Mouse (Mus musculus): ENCODE results near the gene Gm40193.
"Not testable (repeated sequence)": the region's sequence is repeated elsewhere in the genome, so short reads cannot be mapped to it uniquely, and the experiment has no call there.

Gm40193 gene

GRCm38 (mm10) chr11:70539877-70540587, 7.3 kb upstream of the Gm40193 start, which contains the start of gene Pld2:
Gene Pld2 (plus strand): TSS chr11:70540064.
- DNase-seq, result peak; percentile 45 to 60

GRCm38 (mm10) chr11:70539423-70539822, 6.7 kb upstream of the Gm40193 start:
- no peak for DNase-seq

GRCm38 (mm10) chr11:70531065-70531464, 1.7 kb downstream of the Gm40193 start:
- DNase-seq, result not testable (repeated sequence)

GRCm38 (mm10) chr11:70528610-70529009, 4.1 kb downstream of the Gm40193 start:
- no peak for DNase-seq

- no peak for DNase-seq
Observed at GRCm38 (mm10) chr11:70526211-70526610, 6.5 kb downstream of the Gm40193 start.

GRCm38 (mm10) chr11:70525726-70526125, 7.0 kb downstream of the Gm40193 start:
- no peak for DNase-seq

- DNase-seq, result peak; percentile 90 to 91
Observed at GRCm38 (mm10) chr11:70525184-70525678, 7.5 kb downstream of the Gm40193 start, which contains the start of gene Psmb6. Gene Psmb6 (plus strand): TSS chr11:70525367.

DNA sequence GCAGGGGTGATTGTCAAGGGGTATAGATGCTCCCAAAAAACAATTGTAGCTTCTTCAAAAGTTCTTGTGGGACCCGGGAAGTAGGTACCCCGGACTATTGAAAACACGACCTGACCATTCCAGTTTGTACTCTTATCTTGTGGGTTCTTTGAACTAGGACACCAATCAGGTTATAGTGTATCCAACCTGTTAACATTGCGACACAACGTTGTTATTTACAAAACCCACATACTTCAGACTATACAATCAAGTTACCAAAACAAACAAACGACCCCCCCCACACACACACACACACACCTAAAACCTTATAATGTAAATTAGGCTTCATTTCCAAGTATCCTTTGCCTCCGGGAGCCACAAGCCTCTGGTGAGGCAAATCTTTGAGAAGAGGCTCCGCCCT, 8.0 kb downstream of the Gm40193 start:
- DNase-seq, result no peak

- not testable (repeated sequence) for DNase-seq
Observed at GRCm38 (mm10) chr11:70523306-70523989, 9.3 kb downstream of the Gm40193 start.

DNA sequence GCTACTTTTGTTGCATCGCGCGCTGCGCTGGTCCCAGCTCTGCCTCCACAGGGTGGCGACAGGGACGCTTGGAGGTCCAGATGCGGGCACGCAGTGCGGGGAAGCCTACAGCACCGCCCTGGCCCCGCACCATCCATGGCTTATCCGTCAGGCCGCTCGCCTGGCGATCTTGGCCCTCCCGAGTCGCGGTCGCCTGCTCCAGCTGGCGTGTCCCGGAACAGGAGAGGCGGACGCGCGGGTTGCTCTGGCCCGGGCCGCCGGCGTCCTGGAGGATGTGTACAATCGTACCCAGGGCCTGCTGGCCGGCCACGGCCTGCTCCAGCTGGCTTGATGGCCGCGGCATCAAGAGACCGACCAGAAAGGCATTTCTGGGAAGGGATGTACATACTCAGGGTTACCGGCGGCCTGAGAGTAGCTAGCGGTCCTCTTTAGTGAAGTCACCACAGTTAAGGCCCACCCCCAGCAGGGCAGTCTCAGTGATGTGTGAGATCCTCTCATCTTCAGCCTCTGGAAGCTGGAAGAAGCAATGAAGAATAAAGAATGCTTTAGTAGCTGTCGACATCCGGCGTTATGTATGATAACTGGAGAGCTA, 12.5 kb downstream of the Gm40193 start:
- DNase-seq, result peak; percentile 43 to 46

GRCm38 (mm10) chr11:70518923-70519322, 13.8 kb downstream of the Gm40193 start, which contains the start of gene Gltpd2:
Gene Gltpd2 (plus strand): TSS chr11:70519196.
- DNase-seq, result no peak

DNA sequence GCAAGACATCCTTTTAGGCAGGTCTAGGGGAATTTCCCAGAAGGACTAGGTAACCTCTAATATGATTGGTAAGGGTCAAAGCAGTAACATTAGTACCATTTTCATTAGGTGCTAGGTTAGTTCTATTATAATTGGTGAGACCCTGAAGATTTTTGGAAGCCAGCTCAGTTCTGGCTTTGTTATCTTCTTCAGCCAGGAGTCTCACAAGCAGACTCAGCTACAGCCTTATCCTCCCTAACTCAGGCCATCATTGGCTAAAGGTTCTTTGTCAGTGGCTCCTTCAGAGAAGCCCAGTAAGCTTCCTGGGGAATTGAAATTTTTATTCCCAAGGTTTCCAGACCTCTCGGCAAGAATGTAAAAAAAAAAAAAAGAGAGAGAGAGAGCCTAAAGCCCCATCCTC, 14.3 kb downstream of the Gm40193 start:
- no peak for DNase-seq

DNA sequence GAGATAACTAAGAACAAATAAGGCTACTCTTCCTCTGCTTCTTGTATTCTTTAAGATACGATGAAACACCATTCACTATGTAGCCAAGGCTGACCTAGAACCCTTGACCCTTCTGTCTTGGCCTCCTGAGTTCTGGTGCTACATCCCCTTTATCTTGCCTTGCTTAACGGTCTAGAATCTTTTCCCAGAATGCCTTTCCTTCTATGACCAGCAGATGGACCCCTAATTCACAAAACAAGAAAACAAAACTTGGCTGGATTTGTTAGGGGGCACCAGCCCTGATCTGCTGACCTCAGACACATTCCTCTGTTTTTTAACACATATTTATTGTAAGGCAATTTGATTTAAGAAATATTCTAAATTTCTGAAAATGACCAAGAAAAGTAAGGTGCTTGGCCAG, 16.4 kb downstream of the Gm40193 start:
- DNase-seq, result peak in 1 of 2 experiments; percentile 16

- no peak for DNase-seq
Observed at GRCm38 (mm10) chr11:70514288-70514687, 18.5 kb downstream of the Gm40193 start, which contains the start of gene Vmo1. Gene Vmo1 (minus strand): TSS chr11:70514616.

DNA sequence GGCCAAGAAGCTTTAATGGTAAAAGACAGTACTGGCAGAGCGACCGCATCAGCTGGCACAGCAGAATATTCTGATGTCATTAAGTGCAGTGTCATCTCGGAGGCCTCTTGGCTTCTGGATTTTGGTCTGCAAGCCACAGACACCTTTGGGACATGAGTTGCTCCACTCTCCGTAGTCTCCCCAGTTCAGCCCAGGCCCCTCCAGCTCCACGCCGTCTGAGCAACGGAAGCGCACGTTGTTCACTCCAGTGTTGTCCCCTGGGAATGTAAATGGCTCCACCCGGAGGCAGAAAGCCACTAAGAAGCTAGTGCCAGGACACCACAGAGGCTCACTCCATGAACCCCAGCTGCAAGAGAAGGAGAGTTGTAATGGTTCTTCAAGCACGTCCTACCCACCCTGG, 19.2 kb downstream of the Gm40193 start:
- no peak for DNase-seq

GRCm38 (mm10) chr11:70512709-70513342, 19.9 kb downstream of the Gm40193 start:
- no peak for DNase-seq

DNA sequence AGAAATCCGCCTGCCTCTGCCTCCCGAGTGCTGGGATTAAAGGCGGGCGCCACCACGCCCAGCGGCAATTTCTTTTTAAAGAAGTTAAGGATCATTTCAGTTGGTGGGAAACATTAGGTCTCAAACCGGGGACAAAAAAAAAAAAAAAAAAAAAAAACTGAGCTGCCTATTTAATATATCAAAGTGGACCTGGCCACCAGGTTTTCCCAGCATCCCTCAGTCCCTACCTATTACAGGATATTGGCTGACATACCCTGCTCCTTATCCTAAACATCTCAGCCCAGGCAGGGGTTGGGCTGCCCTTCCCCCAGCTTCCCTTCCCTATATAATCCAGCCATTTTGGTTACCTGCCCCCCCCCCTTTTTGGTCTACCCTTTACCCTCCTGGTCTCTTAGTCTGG, 20.9 kb downstream of the Gm40193 start:
- DNase-seq, result no peak

DNA sequence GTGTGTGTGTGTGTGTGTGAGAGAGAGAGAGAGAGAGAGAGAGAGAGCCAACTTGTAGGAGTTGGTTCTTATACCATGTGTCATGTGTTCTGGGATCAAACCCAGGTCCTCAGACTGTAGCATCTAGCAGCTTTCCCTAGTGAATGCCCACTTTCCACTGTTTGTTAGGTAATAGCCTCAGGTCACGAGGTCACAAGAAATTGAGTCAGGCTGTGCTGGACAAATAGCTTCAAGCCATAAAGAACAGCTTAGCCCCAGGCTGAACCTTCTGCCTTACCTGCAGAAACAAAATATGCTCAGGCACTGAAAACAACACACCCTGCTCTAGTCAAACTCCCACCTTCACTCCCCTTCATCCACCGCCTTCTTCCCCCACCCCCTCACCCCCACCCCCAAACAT, 21.5 kb downstream of the Gm40193 start:
- no peak for DNase-seq

GRCm38 (mm10) chr11:70509753-70510564, 22.8 kb downstream of the Gm40193 start:
- peak; percentile 52 to 59 for DNase-seq

DNA sequence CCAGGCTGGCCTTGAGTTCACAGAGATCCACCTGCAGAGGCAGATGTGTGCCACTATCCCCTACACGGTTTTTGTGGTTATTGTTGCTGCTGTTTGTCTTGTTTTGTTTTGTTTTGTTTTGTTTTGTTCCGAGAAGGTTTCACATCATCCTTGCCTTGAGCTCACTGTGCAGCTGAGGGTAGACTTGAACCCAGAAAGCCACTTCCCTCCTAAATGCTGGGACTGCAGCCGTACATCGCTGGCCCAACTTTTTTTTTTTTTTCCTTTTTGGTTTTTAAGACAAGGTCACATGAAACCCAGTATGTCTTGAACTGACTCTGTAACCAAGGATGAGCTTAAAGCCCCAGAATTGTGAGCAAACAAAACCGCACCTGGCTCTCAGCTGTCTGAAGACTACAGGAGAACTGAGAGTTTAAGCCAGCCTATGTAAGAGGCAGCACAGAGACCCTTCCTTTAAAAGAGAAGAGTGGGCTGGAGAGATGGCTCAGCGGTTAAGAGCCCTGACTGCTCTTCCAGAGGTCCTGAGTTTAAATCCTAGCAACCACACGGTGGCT, 25.7 kb downstream of the Gm40193 start:
- no peak for DNase-seq

DNA sequence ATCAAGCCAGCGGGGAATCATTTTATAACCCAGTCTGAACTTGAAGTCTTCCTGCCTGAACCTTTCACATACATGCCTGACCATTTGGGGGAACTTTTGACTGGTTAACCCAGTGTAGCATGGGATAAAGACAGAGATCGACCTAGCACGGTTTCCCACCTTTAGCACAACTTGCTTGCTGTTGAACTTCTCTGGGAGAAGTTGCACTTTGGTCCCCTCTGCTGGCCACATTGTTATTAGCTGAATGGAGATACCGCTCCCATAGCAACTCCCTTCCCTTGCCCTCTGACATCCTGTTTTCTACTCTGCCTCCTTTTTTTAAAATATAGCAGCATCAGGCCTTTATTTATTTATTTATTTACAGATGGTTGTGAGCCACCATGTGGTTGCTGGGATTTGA, 26.4 kb downstream of the Gm40193 start:
- peak; percentile 23 to 34 for DNase-seq

DNA sequence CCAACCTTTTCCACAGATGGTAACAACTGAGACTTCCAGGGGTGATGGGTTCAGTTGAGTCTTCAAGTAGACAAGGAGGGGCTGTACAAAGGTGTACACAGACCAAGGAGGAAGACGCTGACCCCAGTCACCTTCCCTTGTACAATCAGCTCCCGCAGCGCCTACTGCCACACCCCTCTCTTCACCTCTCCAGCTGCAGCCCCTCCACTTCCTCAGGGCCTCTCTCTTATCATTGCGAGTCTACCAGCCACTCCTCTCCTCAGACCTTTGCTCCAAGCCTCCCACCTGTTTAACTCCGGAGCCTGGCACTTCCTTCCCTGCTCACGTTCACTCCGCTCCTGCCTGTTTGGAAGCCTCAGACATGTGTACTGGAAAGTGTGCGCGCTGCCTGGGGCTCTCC, 27.8 kb downstream of the Gm40193 start, which contains the start of gene Tm4sf5:
Tm4sf5 (plus strand) TSS at position 275 of the 400 bp plus-strand sequence.
- no peak for DNase-seq

All from cerebellum, postnatal 36 days (tissue).